Mouse (Mus musculus): ENCODE measurements around the gene Arid4b. TPM values are rescaled to one million over a fixed set of nuclear protein-coding genes. Genes with fewer than 3 reads are reported as not detected.

The Arid4b gene
- polyA plus RNA-seq (2012; rRNA removed) = 3.4 and 5.2 TPM in 2 replicates
- polyA plus RNA-seq (2014; fragmentation: Nextera tagmentation; extraction: Ambion mirVana) = 11.7 and 12.8 TPM in 2 replicates

GRCm38 (mm10) chr13:14063013-14063941 lies at the start of gene Arid4b, which contains the start of gene Ggps1:
TSS of gene Arid4b (plus strand) at chr13:14063232.
TSS of gene Ggps1 (minus strand) at chr13:14063488.
- peak; percentile 93 for ATAC-seq (ENCODE audit: insufficient read depth)
- Histone ChIP-seq H3K27ac (peak within 1 kb of the TSS; percentile 78), H3K9me3 (ENCODE audit: control insufficient read depth, low read length) (no peaks in the 10 kb centered on the region), H3K27me3 (ENCODE audit: control insufficient read depth, insufficient read depth, low read length) (no peaks in the 10 kb centered on the region), H3K4me1 (replicated peaks; ENCODE audit: control insufficient read depth in 2 of 2, insufficient read depth in 2 of 2, low read length in 1 of 2) (peaks cover 4 to 9% of the 10 kb centered on the region in 2 experiments), H3K4me3 (ENCODE audit: insufficient read depth in 1 of 2, low read depth in 2 of 2, low read length in 2 of 2) (peak within 1 kb of the TSS; percentile 89 to 92), H3K4me2 (ENCODE audit: low read depth) (peak within 1 kb of the TSS; percentile 85), H3K36me3 (replicated peaks; ENCODE audit: control insufficient read depth, insufficient read depth, low read depth) (no peaks in the 10 kb centered on the region), H3K9ac (replicated peaks) (peak within 1 kb of the TSS; percentile 99)
- DNase-seq (ENCODE audit: low read depth in 3 of 3, low spot score in 3 of 3) = peak; percentile 97 to 99 (median 97)
- WGBS (ENCODE audit: insufficient replicate concordance) = under 1% methylated on average over 64 of the region's 64 CpGs
- TF ChIP-seq EP300 (IDR thresholded peaks at IDR 0.05; ENCODE audit: low read depth) (no peak), CTCF (IDR thresholded peaks at IDR 0.05; ENCODE audit: low read depth) (no peak)

- H3K27ac ChIP-seq = no peak overlapping the region
- TF ChIP-seq CTCF (IDR thresholded peaks at IDR 0.05; ENCODE audit: low read depth) (no peak), EP300 (IDR thresholded peaks at IDR 0.05; ENCODE audit: low read depth) (no peak)
- H3K4me3 ChIP-seq (ENCODE audit: insufficient read depth in 1 of 2, low read depth in 2 of 2, low read length in 2 of 2) = no peak overlapping the region
- ATAC-seq (ENCODE audit: insufficient read depth) (no peak), DNase-seq (ENCODE audit: low read depth in 3 of 3, low spot score in 3 of 3) (no peak)
- H3K27me3 ChIP-seq (ENCODE audit: control insufficient read depth, insufficient read depth, low read length) = no peaks in the 10 kb centered on the region
- H3K4me1 ChIP-seq (replicated peaks; ENCODE audit: control insufficient read depth in 2 of 2, insufficient read depth in 2 of 2, low read length in 1 of 2) = peaks cover 14 to 19% of the 10 kb centered on the region in 2 experiments
- H3K36me3 ChIP-seq (replicated peaks; ENCODE audit: control insufficient read depth, insufficient read depth, low read depth) = peaks cover 32% of the 10 kb centered on the region
- WGBS (ENCODE audit: insufficient replicate concordance) = 85% methylated on average over 2 of the region's 2 CpGs
- no peak overlapping the region for H3K9ac ChIP-seq (replicated peaks)
- H3K4me2 ChIP-seq (ENCODE audit: low read depth) = no peak overlapping the region
- no peaks in the 10 kb centered on the region for H3K9me3 ChIP-seq (ENCODE audit: control insufficient read depth, low read length)
These were observed 49.0 kb upstream of the Arid4b start for GRCm38 (mm10) chr13:14014001-14014400.

GRCm38 (mm10) chr13:14014540-14014939 lies 48.5 kb upstream of the Arid4b start:
- Histone ChIP-seq H3K27me3 (ENCODE audit: control insufficient read depth, insufficient read depth, low read length) (no peaks in the 10 kb centered on the region), H3K9ac (replicated peaks) (no peak overlapping the region), H3K4me2 (ENCODE audit: low read depth) (no peak overlapping the region), H3K36me3 (replicated peaks; ENCODE audit: control insufficient read depth, insufficient read depth, low read depth) (peaks cover 32% of the 10 kb centered on the region), H3K27ac (no peak overlapping the region), H3K4me3 (ENCODE audit: insufficient read depth in 1 of 2, low read depth in 2 of 2, low read length in 2 of 2) (no peak overlapping the region), H3K4me1 (replicated peaks; ENCODE audit: control insufficient read depth in 2 of 2, insufficient read depth in 2 of 2, low read length in 1 of 2) (peaks cover 18 to 24% of the 10 kb centered on the region in 2 experiments), H3K9me3 (ENCODE audit: control insufficient read depth, low read length) (no peaks in the 10 kb centered on the region)
- no peak for TF ChIP-seq EP300 (IDR thresholded peaks at IDR 0.05; ENCODE audit: low read depth)
- no peak for TF ChIP-seq CTCF (IDR thresholded peaks at IDR 0.05; ENCODE audit: low read depth)
- no peak for DNase-seq (ENCODE audit: low read depth in 3 of 3, low spot score in 3 of 3)
- 89% methylated on average over 4 of the region's 4 CpGs for WGBS (ENCODE audit: insufficient replicate concordance)
- ATAC-seq (ENCODE audit: insufficient read depth) = no peak

GRCm38 (mm10) chr13:14015609-14016008 lies 47.4 kb upstream of the Arid4b start:
- TF ChIP-seq CTCF (IDR thresholded peaks at IDR 0.05; ENCODE audit: low read depth) (no peak), EP300 (IDR thresholded peaks at IDR 0.05; ENCODE audit: low read depth) (no peak)
- ATAC-seq (ENCODE audit: insufficient read depth) = no peak

GRCm38 (mm10) chr13:14018283-14018682 lies 44.7 kb upstream of the Arid4b start:
- Histone ChIP-seq H3K36me3 (replicated peaks; ENCODE audit: control insufficient read depth, insufficient read depth, low read depth) (peaks cover 23% of the 10 kb centered on the region), H3K9ac (replicated peaks) (no peak overlapping the region), H3K4me1 (replicated peaks; ENCODE audit: control insufficient read depth in 2 of 2, insufficient read depth in 2 of 2, low read length in 1 of 2) (peaks cover 21% of the 10 kb centered on the region in 2 experiments), H3K4me3 (ENCODE audit: insufficient read depth in 1 of 2, low read depth in 2 of 2, low read length in 2 of 2) (no peak overlapping the region), H3K9me3 (ENCODE audit: control insufficient read depth, low read length) (no peaks in the 10 kb centered on the region), H3K27ac (peak overlapping the region; percentile 63), H3K4me2 (ENCODE audit: low read depth) (peak overlapping the region; percentile 23; the same call in 1 of the 2 replicates), H3K27me3 (ENCODE audit: control insufficient read depth, insufficient read depth, low read length) (no peaks in the 10 kb centered on the region)
- peak; percentile 80 for ATAC-seq (ENCODE audit: insufficient read depth)
- no peak for DNase-seq (ENCODE audit: low read depth in 3 of 3, low spot score in 3 of 3)
- TF ChIP-seq EP300 (IDR thresholded peaks at IDR 0.05; ENCODE audit: low read depth) = peak; percentile 74
- TF ChIP-seq CTCF (IDR thresholded peaks at IDR 0.05; ENCODE audit: low read depth) = no peak

More at GRCm38 (mm10) chr13:14015609-14016008, 47.4 kb upstream of the Arid4b start:
- Histone ChIP-seq H3K4me2 (ENCODE audit: low read depth) (no peak overlapping the region), H3K9ac (replicated peaks) (no peak overlapping the region), H3K4me1 (replicated peaks; ENCODE audit: control insufficient read depth in 2 of 2, insufficient read depth in 2 of 2, low read length in 1 of 2) (peaks cover 21 to 27% of the 10 kb centered on the region in 2 experiments), H3K9me3 (ENCODE audit: control insufficient read depth, low read length) (no peaks in the 10 kb centered on the region), H3K27me3 (ENCODE audit: control insufficient read depth, insufficient read depth, low read length) (no peaks in the 10 kb centered on the region), H3K4me3 (ENCODE audit: insufficient read depth in 1 of 2, low read depth in 2 of 2, low read length in 2 of 2) (no peak overlapping the region), H3K36me3 (replicated peaks; ENCODE audit: control insufficient read depth, insufficient read depth, low read depth) (peaks cover 29% of the 10 kb centered on the region), H3K27ac (no peak overlapping the region)
- WGBS (ENCODE audit: insufficient replicate concordance) = 78% methylated on average over 6 of the region's 6 CpGs
- no peak for DNase-seq (ENCODE audit: low read depth in 3 of 3, low spot score in 3 of 3)
